Mouse (Mus musculus): ENCODE data around the gene Hist2h2aa1.
A peak's percentile ranks its signal among the peaks of the same experiment; 100 is the strongest.
"Not testable (repeated sequence)": the region's sequence is repeated elsewhere in the genome, so short reads cannot be mapped to it uniquely, and the experiment has no call there.

Hist2h2aa1 gene

GRCm38 (mm10) chr3:96230404-96230803 lies 14.9 kb upstream of the Hist2h2aa1 start:
- DNase-seq (ENCODE audit: low read depth, low spot score): no peak

GRCm38 (mm10) chr3:96230910-96231757 lies 14.2 kb upstream of the Hist2h2aa1 start:
- DNase-seq (ENCODE audit: low read depth, low spot score): no peak

- no peak for DNase-seq (ENCODE audit: low read depth, low spot score)
Measured at GRCm38 (mm10) chr3:96231758-96232120, 13.6 kb upstream of the Hist2h2aa1 start.

- DNase-seq (ENCODE audit: low read depth, low spot score): no peak
Measured at GRCm38 (mm10) chr3:96234914-96235313, 10.4 kb upstream of the Hist2h2aa1 start.

GRCm38 (mm10) chr3:96235836-96236235 lies 9.5 kb upstream of the Hist2h2aa1 start:
- DNase-seq (ENCODE audit: low read depth, low spot score): no peak

- no peak for DNase-seq (ENCODE audit: low read depth, low spot score)
Measured at GRCm38 (mm10) chr3:96236834-96237334, 8.4 kb upstream of the Hist2h2aa1 start.

- DNase-seq (ENCODE audit: low read depth, low spot score): no peak
Measured at GRCm38 (mm10) chr3:96237335-96237903, 7.9 kb upstream of the Hist2h2aa1 start.

GRCm38 (mm10) chr3:96237904-96238511 lies 7.3 kb upstream of the Hist2h2aa1 start:
- DNase-seq (ENCODE audit: low read depth, low spot score): no peak

- not testable (repeated sequence) for DNase-seq (ENCODE audit: low read depth, low spot score)
Measured at GRCm38 (mm10) chr3:96238954-96239793, 6.1 kb upstream of the Hist2h2aa1 start, which contains the start of gene Hist2h3c2. TSS of gene Hist2h3c2 (minus strand) at chr3:96239127.

GRCm38 (mm10) chr3:96239949-96240798 lies 5.1 kb upstream of the Hist2h2aa1 start, which contains the start of gene Hist2h2aa2:
TSS of gene Hist2h2aa2 (minus strand) at chr3:96240276.
- peak; percentile 38 for DNase-seq (ENCODE audit: low read depth, low spot score)

- no peak for DNase-seq (ENCODE audit: low read depth, low spot score)
Measured at GRCm38 (mm10) chr3:96240799-96241197, 4.5 kb upstream of the Hist2h2aa1 start.

- no peak for DNase-seq (ENCODE audit: low read depth, low spot score)
Measured at GRCm38 (mm10) chr3:96243921-96244572, 1.2 kb upstream of the Hist2h2aa1 start.

- not testable (repeated sequence) for DNase-seq (ENCODE audit: low read depth, low spot score)
Measured at GRCm38 (mm10) chr3:96246018-96246417, 721 bp downstream of the Hist2h2aa1 start.

- not testable (repeated sequence) for DNase-seq (ENCODE audit: low read depth, low spot score)
Measured at GRCm38 (mm10) chr3:96246427-96246856, 1.1 kb downstream of the Hist2h2aa1 start, which contains the start of gene Hist2h3c1. TSS of gene Hist2h3c1 (plus strand) at chr3:96246685.

GRCm38 (mm10) chr3:96247356-96248140 lies 2.3 kb downstream of the Hist2h2aa1 start:
- no peak for DNase-seq (ENCODE audit: low read depth, low spot score)

- no peak for DNase-seq (ENCODE audit: low read depth, low spot score)
Measured at GRCm38 (mm10) chr3:96248141-96249033, 3.1 kb downstream of the Hist2h2aa1 start.

GRCm38 (mm10) chr3:96249034-96249345 lies 3.7 kb downstream of the Hist2h2aa1 start:
- no peak for DNase-seq (ENCODE audit: low read depth, low spot score)

- no peak for DNase-seq (ENCODE audit: low read depth, low spot score)
Measured at GRCm38 (mm10) chr3:96250890-96251289, 5.6 kb downstream of the Hist2h2aa1 start.
